Mouse (Mus musculus): ENCODE measurements around the gene Mgmt. TPM values are rescaled to one million over a fixed set of nuclear protein-coding genes. Genes with fewer than 3 reads are reported as not detected.

Mgmt gene
- polyA plus RNA-seq, 1 experiment from 2014 or later, result 1.3 TPM

GRCm38 (mm10) chr7:137147101-137147500 is 252.7 kb downstream of the Mgmt start:
- ATAC-seq (replicated peaks), result no peak
- no peaks in the 10 kb centered on the region for H3K9me3 ChIP-seq
- 35% methylated on average over 12 of the region's 12 CpGs for WGBS
- H3K36me3 ChIP-seq, result no peaks in the 10 kb centered on the region
- H3K4me2 ChIP-seq (replicated peaks), result no peak overlapping the region
- no peak overlapping the region for H3K9ac ChIP-seq (replicated peaks)
- H3K27ac ChIP-seq (replicated peaks), result no peak overlapping the region
- H3K4me3 ChIP-seq, result no peak overlapping the region
- H3K4me1 ChIP-seq, result peaks cover 12% of the 10 kb centered on the region; the same call in 1 of the 2 replicates
- no peaks in the 10 kb centered on the region for H3K27me3 ChIP-seq

GRCm38 (mm10) chr7:137151854-137152253 is 257.4 kb downstream of the Mgmt start:
- H3K27ac ChIP-seq (replicated peaks), result no peak overlapping the region
- H3K9ac ChIP-seq (replicated peaks), result no peak overlapping the region
- no peak for ATAC-seq (replicated peaks)
- H3K36me3 ChIP-seq, result no peaks in the 10 kb centered on the region
- peaks cover 11% of the 10 kb centered on the region; the same call in 1 of the 2 replicates for H3K4me1 ChIP-seq
- WGBS, result 89% methylated on average over 2 of the region's 2 CpGs
- H3K4me3 ChIP-seq, result no peak overlapping the region
- no peaks in the 10 kb centered on the region for H3K27me3 ChIP-seq
- H3K4me2 ChIP-seq (replicated peaks), result no peak overlapping the region
- no peaks in the 10 kb centered on the region for H3K9me3 ChIP-seq

- WGBS, result 85% methylated on average over 2 of the region's 2 CpGs
- no peaks in the 10 kb centered on the region for H3K27me3 ChIP-seq
- H3K4me3 ChIP-seq, result no peak overlapping the region
- no peak for ATAC-seq (replicated peaks)
- no peak overlapping the region for H3K9ac ChIP-seq (replicated peaks)
- no peaks in the 10 kb centered on the region for H3K4me1 ChIP-seq
- no peaks in the 10 kb centered on the region for H3K9me3 ChIP-seq
- no peak overlapping the region for H3K27ac ChIP-seq (replicated peaks)
- H3K4me2 ChIP-seq (replicated peaks), result no peak overlapping the region
- no peaks in the 10 kb centered on the region for H3K36me3 ChIP-seq
Observed at GRCm38 (mm10) chr7:137154623-137155022, 260.2 kb downstream of the Mgmt start.

- Histone ChIP-seq H3K4me2 (replicated peaks) (no peak overlapping the region), H3K9me3 (no peaks in the 10 kb centered on the region), H3K4me3 (no peak overlapping the region), H3K4me1 (no peaks in the 10 kb centered on the region), H3K9ac (replicated peaks) (no peak overlapping the region), H3K27ac (replicated peaks) (no peak overlapping the region), H3K36me3 (no peaks in the 10 kb centered on the region), H3K27me3 (no peaks in the 10 kb centered on the region)
- no peak for ATAC-seq (replicated peaks)
Observed at GRCm38 (mm10) chr7:137159086-137159485, 264.7 kb downstream of the Mgmt start.

- 68% methylated on average over 9 of the region's 9 CpGs for WGBS
- no peak overlapping the region for H3K27ac ChIP-seq (replicated peaks)
- no peak overlapping the region for H3K4me3 ChIP-seq
- no peaks in the 10 kb centered on the region for H3K9me3 ChIP-seq
- no peaks in the 10 kb centered on the region for H3K36me3 ChIP-seq
- H3K4me2 ChIP-seq (replicated peaks), result no peak overlapping the region
- H3K4me1 ChIP-seq, result no peaks in the 10 kb centered on the region
- ATAC-seq (replicated peaks), result no peak
- H3K27me3 ChIP-seq, result peaks cover 8% of the 10 kb centered on the region; the same call in 1 of the 2 replicates
- no peak overlapping the region for H3K9ac ChIP-seq (replicated peaks)
Observed at GRCm38 (mm10) chr7:137172278-137172677, 277.9 kb downstream of the Mgmt start.

Measured in forebrain, embryonic 15.5 days (tissue).